Mouse (Mus musculus) heart, adult 2 months (tissue): ENCODE data around the gene Gm20388.

Source experiments
- CTCF ChIP-seq: fragments of 200-600 bp; IDR thresholded peaks from 2 replicates; pipeline ENCODE4 v1.8.1; 2022; ENCODE audit warnings: antibody characterized with exemption, mild to moderate bottlenecking, moderate library complexity
- EP300 ChIP-seq: fragments of 200-500 bp; IDR thresholded peaks from 2 replicates; pipeline ENCODE4 v1.6.1; 2011; ENCODE audit warnings: low read depth, low read length, control low read depth; ENCODE audit not compliant: insufficient read depth
- POLR2A ChIP-seq: fragments of 200-500 bp; IDR thresholded peaks from 2 replicates; pipeline ENCODE4 v1.6.1; 2011; ENCODE audit warnings: mild to moderate bottlenecking, low read depth, low read length, control low read depth; ENCODE audit not compliant: insufficient read depth

- TF ChIP-seq CTCF (no peak), EP300 (no peak), POLR2A (no peak)
These were observed 397.9 kb downstream of the Gm20388 start for GRCm38 (mm10) chr8:120308553-120308952.
